19 mouse cellular contexts compared by ENCODE assay signal in genomic region chr7:123349813-123350212, GRCm38 (mm10).
"Had no signal": no experiment of that assay in that cellular context is flagged by ENCODE, and none has a peak within 500 bp of the region (broad histone marks: within the 10 kb centered on the region; RNA-seq: fewer than 3 reads in every experiment).

No protein-coding gene starts in this region.

- ATAC-seq: intestine, embryonic 15.5 days had no signal

- H3K9me3 ChIP-seq: intestine, embryonic 15.5 days; kidney, embryonic 15.5 days; limb, embryonic 10.5 days; limb, embryonic 13.5 days; megakaryocyte, embryonic 14.5 days; midbrain, embryonic 10.5 days; neural tube, embryonic 12.5 days; neural tube, embryonic 15.5 days; stomach, embryonic 15.5 days had no signal

- H3K27me3 ChIP-seq: intestine, embryonic 15.5 days; kidney, embryonic 15.5 days; limb, embryonic 13.5 days; megakaryocyte, embryonic 14.5 days; neural tube, embryonic 12.5 days; neural tube, embryonic 15.5 days; stomach, embryonic 15.5 days had no signal

- H3K4me3 ChIP-seq: intestine, embryonic 15.5 days; kidney, embryonic 15.5 days; limb, embryonic 10.5 days; limb, embryonic 13.5 days; megakaryocyte, embryonic 14.5 days; midbrain, embryonic 10.5 days; neural tube, embryonic 12.5 days; neural tube, embryonic 15.5 days; stomach, embryonic 15.5 days had no signal

- H3K27ac ChIP-seq: intestine, embryonic 15.5 days; kidney, embryonic 15.5 days; limb, embryonic 10.5 days; limb, embryonic 13.5 days; midbrain, embryonic 10.5 days; neural tube, embryonic 12.5 days; neural tube, embryonic 15.5 days; stomach, embryonic 15.5 days had no signal

- H3K36me3 ChIP-seq: intestine, embryonic 15.5 days; kidney, embryonic 15.5 days; limb, embryonic 10.5 days; limb, embryonic 13.5 days; neural tube, embryonic 12.5 days; neural tube, embryonic 15.5 days; stomach, embryonic 15.5 days had no signal

- H3K4me2 ChIP-seq: intestine, embryonic 15.5 days; kidney, embryonic 15.5 days; limb, embryonic 13.5 days; neural tube, embryonic 12.5 days; neural tube, embryonic 15.5 days; stomach, embryonic 15.5 days had no signal

- DNase-seq: kidney, adult 11 months; kidney, adult 8-10 months; kidney, postnatal 10 days; kidney, postnatal 36 days; lung, adult 2 months; midbrain, embryonic 14.5 days; retina, postnatal 1 day; right cerebral cortex, postnatal 25 days; spleen, adult 18-20 months; thymus, postnatal 25 days had no signal

- H3K4me1 ChIP-seq: stomach, embryonic 15.5 days had no signal

- H3K9ac ChIP-seq: intestine, embryonic 15.5 days; kidney, embryonic 15.5 days; limb, embryonic 13.5 days; neural tube, embryonic 12.5 days; neural tube, embryonic 15.5 days; stomach, embryonic 15.5 days had no signal
